Mouse (Mus musculus) liver, adult 2 months (tissue): ENCODE measurements around the gene Pten.

Experiments used
- CTCF ChIP-seq: fragments of 200-500 bp; IDR thresholded peaks from 2 replicates; pipeline ENCODE4 v1.5.1; 2011; ENCODE audit warnings: low read depth, low read length, control low read depth
- POLR2A ChIP-seq: fragments of 200-500 bp; IDR thresholded peaks from 2 replicates; pipeline ENCODE4 v1.6.1; 2011; ENCODE audit warnings: low read length, control low read depth; ENCODE audit not compliant: insufficient read depth; ENCODE audit errors: extremely low read depth

DNA sequence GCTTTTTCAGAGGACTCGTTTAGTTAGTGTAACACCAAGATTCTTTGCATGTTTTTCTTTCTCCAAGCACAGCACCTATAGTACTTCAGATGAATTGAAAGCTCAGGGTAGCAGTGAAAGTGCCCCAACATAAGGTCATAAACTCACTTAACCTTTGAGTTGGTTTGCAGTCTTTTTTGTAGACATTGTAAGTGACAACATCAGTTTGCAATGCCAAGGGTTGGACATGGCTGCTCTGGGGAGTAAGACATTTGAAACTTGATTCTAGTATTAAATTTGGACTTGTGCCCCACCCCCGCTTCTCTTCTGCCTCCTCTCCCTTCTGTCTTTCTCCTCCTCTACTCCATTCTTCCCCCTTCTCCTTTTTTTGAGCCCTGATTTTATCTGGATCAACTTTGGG lies 43.3 kb downstream of the Pten start:
- TF ChIP-seq POLR2A (no peak), CTCF (no peak)
